Mouse (Mus musculus): ENCODE measurements at regions not wholly inside any gene's neighbourhood (a gene's known extent, or its start where the extent isn't known, plus 50 kb on each side); places are given as distances from the start of the nearest gene placed in this dataset.

DNA sequence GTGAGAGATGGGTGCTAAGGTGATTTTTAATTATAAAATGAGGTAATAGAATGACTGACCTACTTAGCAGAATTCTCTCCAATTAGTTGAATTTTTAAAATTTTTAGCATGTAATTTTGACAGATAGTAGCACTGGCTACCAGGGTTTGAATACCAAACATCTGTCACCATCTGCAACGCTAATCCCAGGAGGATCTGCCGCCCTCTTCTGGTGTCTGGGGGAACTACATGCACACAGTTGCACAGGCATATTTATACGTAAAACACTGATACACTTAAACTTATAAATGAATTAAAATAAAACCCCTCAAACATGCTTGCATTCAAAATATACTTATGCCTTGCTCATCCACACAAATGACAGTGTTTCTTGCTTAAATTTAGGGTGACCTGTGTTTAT lies 316.1 kb upstream of the Adam34 start:
- 0 out of 2 replicates have a peak, but pooled peaks have one; percentile 12 for TF ChIP-seq CTCF (IDR thresholded peaks at IDR 0.05; ENCODE audit: low read depth, low read length)
- no peak for TF ChIP-seq GATA1 (IDR thresholded peaks at IDR 0.05; ENCODE audit: borderline replicate concordance, low read length)
- no peak for TF ChIP-seq POLR2AphosphoS5 (IDR thresholded peaks at IDR 0.05; ENCODE audit: insufficient replicate concordance, low read depth, low read length)
